Mouse (Mus musculus) ES-E14 (cell line): ENCODE results near the gene 1700019A02Rik. TPM values are rescaled to one million over a fixed set of nuclear protein-coding genes. Genes with fewer than 3 reads are reported as not detected.

Experiments used
- DNase-seq: peaks from one replicate; pipeline ENCODE4 v3.0.0-alpha.2; 2013; ENCODE audit warnings: low read depth, low spot score
- H3K27ac ChIP-seq: 2 replicates; pipeline ENCODE4 v1.5.1; 2012; ENCODE audit warnings: low read depth, mild to moderate bottlenecking, low read length, moderate library complexity, mixed read lengths; ENCODE audit not compliant: poor library complexity, insufficient read depth, severe bottlenecking
- H3K36me3 ChIP-seq: 2 replicates; pipeline ENCODE4 v1.6.1; 2012; ENCODE audit warnings: mild to moderate bottlenecking, low read length, moderate library complexity, mixed read lengths; ENCODE audit not compliant: control insufficient read depth, poor library complexity, insufficient read depth, severe bottlenecking
- H3K4me1 ChIP-seq, 2 experiments: fragments of 150-350 bp in 1 of 2; sonication (generic) in 1 of 2; 2 replicates each; pipeline ENCODE4 v1.6.1; 2012; ENCODE audit warnings: low read length in 2 of 2, mild to moderate bottlenecking in 1 of 2, mixed read lengths in 1 of 2; ENCODE audit not compliant: control insufficient read depth in 2 of 2, insufficient read depth in 2 of 2, poor library complexity in 1 of 2
- H3K4me3 ChIP-seq, 2 experiments: fragments of 150-350 bp in 1 of 2; sonication (generic) in 1 of 2; 2 replicates each; pipeline ENCODE4 v1.5.1; 2012; ENCODE audit warnings: low read length in 2 of 2, low read depth in 1 of 2, mild to moderate bottlenecking in 1 of 2, mixed read lengths in 1 of 2; ENCODE audit not compliant: insufficient read depth in 1 of 2, poor library complexity in 1 of 2, severe bottlenecking in 1 of 2
- H3K9ac ChIP-seq: 2 replicates; pipeline ENCODE4 v1.6.1; 2012; ENCODE audit warnings: low read depth, mild to moderate bottlenecking, low read length, mixed read lengths; ENCODE audit not compliant: poor library complexity, insufficient read depth, severe bottlenecking
- H3K9me3 ChIP-seq: fragments of 150-350 bp; sonication (generic); 2 replicates; pipeline ENCODE4 v1.6.1; 2012; ENCODE audit warnings: low read depth, mild to moderate bottlenecking, low read length; ENCODE audit not compliant: control insufficient read depth, insufficient read depth
- CHD2 ChIP-seq: IDR thresholded peaks from 2 replicates; pipeline ENCODE4 v1.6.1; 2014; ENCODE audit warnings: mild to moderate bottlenecking, low read depth, low read length, inconsistent platforms
- HCFC1 ChIP-seq: IDR thresholded peaks from 2 replicates; pipeline ENCODE4 v1.6.1; 2012; ENCODE audit warnings: low read length, inconsistent platforms, borderline replicate concordance; ENCODE audit not compliant: insufficient read depth
- MAFK ChIP-seq: IDR thresholded peaks from 2 replicates; pipeline ENCODE4 v1.6.1; 2014; ENCODE audit warnings: mild to moderate bottlenecking, low read depth, low read length, inconsistent platforms; ENCODE audit not compliant: insufficient read depth
- ZC3H11A ChIP-seq: IDR thresholded peaks from 2 replicates; pipeline ENCODE4 v1.6.1; 2012; ENCODE audit warnings: low read depth, mild to moderate bottlenecking, inconsistent platforms, low read length, borderline replicate concordance
- ZNF384 ChIP-seq: IDR thresholded peaks from 2 replicates; pipeline ENCODE4 v1.6.1; 2012; ENCODE audit warnings: low read depth, low read length, inconsistent platforms
- in situ Hi-C, 2 experiments: fragments of 600-800 bp; cut with MboI; formaldehyde crosslinking; loops; one replicate each; pipeline ENCODE4 v1.15.1; 2025; ENCODE audit warnings: low sequenced_read_pairs in 2 of 2, inconsistent platforms in 1 of 2; ENCODE audit not compliant: unreplicated experiment in 2 of 2
- total RNA-seq: library from RNA; depleted of rRNA; stranded (reverse); fragments of 300-350 nt; gene quantifications from 2 replicates; pipeline ENCODE4 v1.2.3, GENCODE M21; 2012; rRNA removed

The 1700019A02Rik gene
- 0.95 and 2.3 TPM in 2 replicates for total RNA-seq

DNA sequence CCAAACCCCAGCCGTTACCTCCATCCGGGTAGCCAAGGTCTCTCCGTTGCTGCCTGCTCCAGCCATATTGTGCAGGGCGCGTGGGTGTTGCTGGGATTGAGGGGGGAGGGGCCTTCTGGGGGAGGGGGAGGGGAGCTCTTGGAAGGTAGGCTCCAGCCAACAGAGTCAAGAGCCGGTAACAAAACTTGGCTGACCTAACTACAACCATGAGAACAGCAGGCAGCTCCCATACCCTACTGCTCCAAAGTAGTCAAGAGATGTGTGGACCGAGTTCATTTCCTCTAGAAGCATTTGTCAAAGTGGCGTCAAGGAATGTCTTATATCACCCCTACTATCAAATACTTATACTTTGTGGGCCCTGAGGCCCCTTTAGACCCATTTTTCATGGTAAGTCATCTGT, at the start of gene 1700019A02Rik:
1700019A02Rik (minus strand) TSS at position 101 of the 400 bp plus-strand sequence.
- no peak for DNase-seq
- Histone ChIP-seq H3K4me1 (0 out of 4 replicates have a peak, but pooled peaks cover 0 to 2% of the 10 kb centered on the region in 2 experiments), H3K4me3 (peak within 1 kb of the TSS in 1 of 2 experiments; percentile 59; a peak in 2 of 4 replicates), H3K27ac (no peak within 1 kb of the TSS), H3K9ac (no peak within 1 kb of the TSS), H3K36me3 (no peaks in the 10 kb centered on the region), H3K9me3 (no peaks in the 10 kb centered on the region)
- TF ChIP-seq CHD2 (no peak), ZC3H11A (no peak), ZNF384 (no peak)
- in situ Hi-C loops, result no loop called here

DNA sequence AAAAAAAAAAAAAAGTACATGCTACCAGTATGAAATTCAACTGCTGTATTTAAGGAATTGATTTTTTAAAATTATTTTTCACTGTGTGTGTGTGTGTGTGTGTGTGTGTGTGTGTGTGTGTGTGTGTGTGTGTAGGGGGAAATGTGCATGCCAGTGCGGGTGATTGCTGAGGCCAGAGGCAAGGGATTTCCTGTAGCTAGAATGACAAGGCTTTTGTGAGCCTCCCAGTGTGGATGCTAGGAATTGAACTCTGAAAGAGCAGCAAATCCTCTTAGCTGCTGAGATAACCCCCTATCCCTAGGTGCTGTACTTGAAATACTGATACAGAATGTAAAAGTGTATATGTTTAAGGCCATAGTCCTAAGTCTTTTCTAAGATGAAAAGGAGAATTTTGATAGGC, 38.6 kb upstream of the 1700019A02Rik start:
- TF ChIP-seq MAFK, result no peak
- no peak for TF ChIP-seq ZNF384
- TF ChIP-seq CHD2, result no peak
- TF ChIP-seq HCFC1, result no peak
- no peak for TF ChIP-seq ZC3H11A
- H3K4me3 ChIP-seq, result no peak overlapping the region
- no peaks in the 10 kb centered on the region for H3K4me1 ChIP-seq
- in situ Hi-C loops, result no loop called here
- DNase-seq, result no peak
- H3K9ac ChIP-seq, result no peak overlapping the region
- no peak overlapping the region for H3K27ac ChIP-seq
- no peaks in the 10 kb centered on the region for H3K36me3 ChIP-seq
- no peaks in the 10 kb centered on the region for H3K9me3 ChIP-seq

DNA sequence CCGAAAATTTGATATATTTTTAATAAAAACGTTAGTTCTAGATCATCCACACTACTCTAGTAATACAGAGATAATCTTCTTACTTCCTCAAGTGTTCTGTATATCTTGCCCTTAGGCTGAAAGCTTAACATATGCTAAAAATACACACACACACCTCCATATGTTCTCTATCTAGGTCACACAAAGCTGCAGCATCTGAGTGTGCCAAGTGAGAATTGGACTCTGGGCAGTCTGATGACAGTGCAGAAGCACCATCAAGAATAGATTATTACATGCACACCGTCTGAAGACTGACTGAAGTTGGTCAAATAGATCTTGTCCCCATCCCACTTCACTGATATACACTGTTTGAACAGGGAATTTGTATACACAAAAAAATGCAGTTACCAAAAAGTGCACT, 38.2 kb upstream of the 1700019A02Rik start:
- Histone ChIP-seq H3K4me3 (no peak overlapping the region), H3K9me3 (no peaks in the 10 kb centered on the region), H3K36me3 (no peaks in the 10 kb centered on the region), H3K27ac (no peak overlapping the region), H3K9ac (no peak overlapping the region), H3K4me1 (no peaks in the 10 kb centered on the region)
- DNase-seq, result no peak
- in situ Hi-C loops, result no loop called here
- TF ChIP-seq HCFC1 (no peak), CHD2 (no peak), ZNF384 (no peak), ZC3H11A (no peak), MAFK (no peak)

DNA sequence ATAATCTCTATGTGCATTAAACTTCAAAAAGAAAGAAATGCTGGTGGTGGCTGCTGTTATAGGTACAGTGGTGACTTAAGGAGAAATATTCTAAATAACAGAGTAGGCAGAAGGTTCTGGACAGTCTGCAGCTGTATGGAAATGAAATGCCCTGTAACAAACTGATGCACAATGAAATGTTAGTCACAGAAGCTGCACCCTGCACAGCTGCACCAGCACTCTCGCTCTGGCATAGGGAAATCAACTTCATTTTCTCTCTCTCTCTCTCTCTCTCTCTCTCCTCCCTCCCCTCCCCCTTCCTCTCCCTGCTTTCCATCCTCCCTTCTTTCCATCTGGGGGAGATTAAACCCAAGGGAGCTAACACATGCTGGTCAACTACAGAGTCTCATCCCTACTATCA, 37.3 kb upstream of the 1700019A02Rik start:
- no peak overlapping the region for H3K4me3 ChIP-seq
- TF ChIP-seq ZNF384, result no peak
- no peak for TF ChIP-seq MAFK
- TF ChIP-seq CHD2, result no peak
- no peak for TF ChIP-seq HCFC1
- no peak for TF ChIP-seq ZC3H11A
- no peaks in the 10 kb centered on the region for H3K36me3 ChIP-seq
- H3K4me1 ChIP-seq, result no peaks in the 10 kb centered on the region
- DNase-seq, result no peak
- H3K27ac ChIP-seq, result no peak overlapping the region
- no peak overlapping the region for H3K9ac ChIP-seq
- H3K9me3 ChIP-seq, result no peaks in the 10 kb centered on the region
- in situ Hi-C loops, result no loop called here

DNA sequence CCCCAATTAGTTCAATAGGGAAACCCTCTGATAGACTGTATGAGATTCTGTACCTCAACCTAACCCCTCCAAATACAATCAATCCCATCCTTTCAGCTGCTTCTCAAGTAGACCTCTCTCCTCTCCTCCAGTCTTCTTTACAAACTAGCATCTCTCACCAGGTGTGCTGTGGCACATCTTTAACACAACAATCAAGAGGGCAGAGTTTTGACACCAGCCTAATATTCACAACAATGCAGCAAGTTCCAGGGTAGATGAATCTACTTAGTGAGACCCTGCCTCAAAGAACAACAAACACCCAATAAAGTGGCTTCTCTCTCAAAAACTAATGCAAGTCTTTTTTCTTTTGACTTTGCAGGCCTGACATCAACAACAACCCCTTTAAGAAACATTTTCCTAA, 22.7 kb upstream of the 1700019A02Rik start:
- no peak overlapping the region for H3K27ac ChIP-seq
- peaks cover 4 to 6% of the 10 kb centered on the region in 2 experiments; a peak in 2 of 4 replicates for H3K4me1 ChIP-seq
- H3K9ac ChIP-seq, result no peak overlapping the region
- no peaks in the 10 kb centered on the region; the same call in none of the 2 replicates for H3K36me3 ChIP-seq
- DNase-seq, result peak; percentile 27
- H3K9me3 ChIP-seq, result no peaks in the 10 kb centered on the region
- no peak overlapping the region for H3K4me3 ChIP-seq
- in situ Hi-C loops, result no loop called here
- no peak for TF ChIP-seq MAFK
- no peak for TF ChIP-seq CHD2
- no peak for TF ChIP-seq HCFC1
- no peak for TF ChIP-seq ZNF384
- no peak for TF ChIP-seq ZC3H11A
